Mouse (Mus musculus): ENCODE results near the gene Fads6.

Fads6 gene

DNA sequence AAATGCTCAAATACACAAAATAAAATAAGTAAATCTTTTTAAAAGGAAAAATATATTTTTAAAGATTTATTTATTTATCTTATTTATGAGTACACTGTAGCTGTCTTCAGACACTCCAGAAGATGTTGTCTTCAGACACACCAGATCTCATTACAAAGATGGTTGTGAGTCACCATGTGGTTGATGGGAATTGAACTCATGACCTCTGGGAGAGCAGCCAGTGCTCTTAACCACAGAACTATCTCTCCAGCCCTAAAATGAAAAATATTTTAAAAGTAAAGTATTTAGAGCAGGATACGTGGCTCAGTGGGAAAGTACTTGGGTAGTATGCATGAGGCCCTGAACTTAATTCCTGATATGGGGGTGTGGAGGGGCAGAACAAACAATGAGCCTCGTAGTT lies 3.9 kb upstream of the Fads6 start:
- DNase-seq (ENCODE audit: low read depth in 2 of 2, low spot score in 2 of 2) = no peak

DNA sequence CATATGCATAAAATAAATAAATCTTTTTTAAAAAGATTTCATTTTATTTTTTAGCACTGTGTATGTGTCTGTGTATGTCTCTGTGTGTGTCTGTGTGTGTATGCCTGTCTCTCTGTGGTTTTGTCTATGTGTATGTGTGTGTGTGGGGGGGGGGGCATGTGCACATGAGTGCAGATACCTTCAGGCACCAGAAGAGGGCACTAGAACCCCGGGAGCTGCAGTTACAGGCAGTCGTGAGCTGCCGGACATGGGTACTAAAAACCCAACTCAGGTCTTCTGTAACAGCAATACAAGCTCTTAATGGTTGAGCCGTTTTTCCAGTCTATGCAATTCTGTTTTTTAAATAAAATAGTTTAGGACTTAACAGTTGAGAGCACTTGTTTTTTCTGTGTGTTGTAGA lies 3.3 kb upstream of the Fads6 start:
- no peak for DNase-seq (ENCODE audit: low read depth in 2 of 2, low spot score in 2 of 2)

DNA sequence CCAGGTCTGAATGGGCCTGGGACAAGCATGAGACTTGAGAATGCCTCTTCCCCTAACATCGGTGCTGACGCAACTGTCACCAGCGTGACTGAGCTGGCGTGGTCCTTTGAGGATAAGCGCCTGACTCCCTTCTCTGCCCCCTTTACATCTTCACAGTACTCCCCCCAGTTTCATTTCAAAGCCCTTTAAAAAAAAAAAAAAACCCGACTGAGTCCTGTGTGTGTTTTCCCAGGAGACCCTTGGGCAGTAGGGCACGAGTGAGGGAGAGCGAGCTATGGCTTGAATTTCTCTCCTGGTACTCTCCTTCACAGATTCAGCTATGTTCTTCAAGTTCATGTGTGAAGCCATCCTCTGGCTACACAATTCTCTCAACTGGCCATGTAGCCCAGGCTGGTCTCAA lies 697 bp upstream of the Fads6 start:
- no peak for DNase-seq (ENCODE audit: low read depth in 2 of 2, low spot score in 2 of 2)

DNA sequence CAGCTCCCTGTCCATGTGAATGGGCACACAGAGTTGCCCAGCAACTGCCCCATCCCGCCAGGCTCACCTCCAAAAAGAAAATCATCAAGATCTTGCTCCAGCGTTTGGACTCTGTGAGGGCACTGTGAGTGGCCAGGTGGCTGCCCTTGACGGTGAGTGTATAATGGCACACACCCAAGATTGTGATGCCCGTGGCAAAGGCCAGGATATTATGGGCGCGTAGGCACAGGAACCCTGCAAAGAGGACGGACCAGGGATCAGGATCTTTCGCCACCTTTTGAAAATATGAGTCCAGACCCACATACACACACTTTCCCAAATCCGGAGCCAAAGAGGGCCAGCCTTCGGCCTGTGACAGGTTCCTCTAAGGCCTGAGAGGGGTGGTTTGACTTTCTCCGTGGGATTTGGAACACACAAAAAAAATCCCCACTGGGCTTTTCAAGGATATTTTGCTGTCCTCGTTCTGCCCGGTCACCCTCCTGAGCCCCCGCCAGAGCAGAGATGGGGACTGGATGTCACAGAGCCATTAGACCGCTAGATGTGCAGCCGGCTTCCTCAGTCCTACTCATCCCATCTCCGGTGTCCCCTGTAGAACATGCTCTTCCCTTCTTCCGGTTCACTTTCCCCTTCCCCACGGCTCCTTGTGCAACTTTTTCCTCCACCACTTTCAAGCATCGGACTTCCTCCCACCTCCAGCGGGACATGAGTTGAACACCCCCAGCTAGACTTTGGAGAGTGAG lies 822 bp downstream of the Fads6 start:
- DNase-seq (ENCODE audit: low read depth in 2 of 2, low spot score in 2 of 2) = no peak

DNA sequence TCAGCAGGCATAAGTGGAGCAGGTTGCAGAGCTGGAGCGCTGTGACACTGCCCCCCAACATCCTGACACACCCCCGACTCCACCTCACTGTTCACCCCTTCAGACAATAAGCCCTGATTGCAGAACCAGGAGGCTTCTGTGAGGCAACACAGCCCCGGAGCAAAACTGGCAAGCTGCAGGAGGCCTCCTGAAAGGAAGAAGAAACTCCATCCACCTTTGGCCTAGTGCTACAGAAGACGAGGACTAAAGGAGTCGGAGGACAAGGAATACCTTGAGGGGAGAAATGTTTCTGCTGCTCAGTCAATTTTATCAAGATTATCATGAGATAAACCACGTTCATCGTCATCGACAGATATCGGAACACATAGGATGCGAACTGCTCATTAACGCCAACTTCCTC lies 1.5 kb downstream of the Fads6 start:
- DNase-seq (ENCODE audit: low read depth in 2 of 2, low spot score in 2 of 2) = no peak

DNA sequence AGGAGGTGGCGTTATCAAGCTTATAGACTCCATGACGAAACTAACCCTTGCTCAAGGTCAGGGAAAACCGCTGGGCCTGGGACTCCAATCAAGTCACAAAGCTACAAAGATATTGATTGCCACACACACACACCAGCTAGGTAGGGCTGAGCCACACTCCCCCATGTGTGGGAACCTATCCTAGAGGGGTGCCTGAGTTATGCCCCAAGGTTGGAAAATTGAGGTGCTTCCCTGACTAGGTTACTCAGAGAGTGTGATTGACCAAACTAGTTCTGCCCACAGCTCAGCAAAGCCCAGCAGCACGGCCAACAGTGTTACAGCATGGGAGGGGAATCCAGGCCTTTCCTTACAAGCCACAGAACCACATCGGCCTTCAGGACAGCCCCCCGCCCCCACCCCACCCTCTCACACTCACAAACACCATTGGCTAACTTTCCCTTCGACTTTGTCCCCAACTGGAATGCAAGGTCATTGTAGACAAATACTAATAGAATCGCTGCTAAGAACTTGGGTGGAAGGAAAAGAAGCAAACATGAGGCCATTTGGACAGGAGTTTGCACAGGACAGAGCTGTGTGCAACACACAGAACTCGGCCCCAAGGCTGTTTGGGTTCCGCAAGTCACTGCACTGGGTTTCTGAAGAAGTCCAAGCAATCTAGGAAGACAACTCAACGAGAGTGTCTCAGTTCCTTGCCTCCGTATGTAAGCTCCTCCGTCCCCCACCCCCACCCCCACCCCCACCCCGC lies 4.7 kb downstream of the Fads6 start:
- DNase-seq (ENCODE audit: low read depth in 2 of 2, low spot score in 2 of 2) = no peak

DNA sequence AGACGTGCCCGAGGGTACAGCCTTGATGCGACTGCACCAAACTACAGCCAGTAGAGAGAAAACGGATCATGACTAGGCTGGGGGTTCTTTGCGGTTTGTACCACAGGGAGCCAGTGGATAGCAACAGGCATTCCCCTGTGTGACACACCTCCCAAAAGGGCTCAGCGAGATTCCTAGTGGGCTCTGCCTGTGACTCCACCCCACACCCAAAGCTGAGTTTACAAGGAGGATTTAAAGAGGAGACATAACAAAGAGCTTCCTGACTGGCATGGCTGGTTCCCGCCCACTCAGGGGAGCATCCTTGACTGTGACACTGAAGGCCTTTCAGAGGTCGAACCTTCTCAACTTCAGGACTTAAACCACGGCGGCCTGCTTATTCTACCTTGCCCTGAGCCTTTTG lies 6.0 kb downstream of the Fads6 start:
- DNase-seq (ENCODE audit: low read depth in 2 of 2, low spot score in 2 of 2) = no peak

- no peak for DNase-seq (ENCODE audit: low read depth in 2 of 2, low spot score in 2 of 2)
Observed at GRCm38 (mm10) chr11:115290919-115291318, 6.5 kb downstream of the Fads6 start.

GRCm38 (mm10) chr11:115290314-115290713 lies 7.1 kb downstream of the Fads6 start:
- no peak for DNase-seq (ENCODE audit: low read depth in 2 of 2, low spot score in 2 of 2)

GRCm38 (mm10) chr11:115289885-115290284 lies 7.6 kb downstream of the Fads6 start:
- no peak for DNase-seq (ENCODE audit: low read depth in 2 of 2, low spot score in 2 of 2)

DNA sequence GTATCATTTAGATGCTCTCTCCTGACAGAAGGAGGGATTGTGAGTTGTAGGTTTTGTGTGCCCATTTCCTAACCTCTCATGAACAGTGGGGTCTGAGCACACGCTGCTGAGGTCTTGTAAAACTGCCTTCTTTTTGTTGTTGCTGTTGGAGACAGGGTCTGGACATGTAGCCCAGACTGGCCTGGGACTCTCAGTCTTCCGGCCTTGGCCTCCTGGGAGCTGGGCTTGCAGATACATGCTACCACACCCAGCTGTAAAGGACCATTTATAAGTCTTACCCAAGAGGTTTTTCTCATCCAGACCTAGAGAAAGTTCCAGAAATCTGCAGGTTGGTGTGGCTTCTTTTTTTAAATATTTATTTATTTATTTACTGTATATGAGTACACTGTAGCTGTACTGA lies 9.2 kb downstream of the Fads6 start:
- no peak for DNase-seq (ENCODE audit: low read depth in 2 of 2, low spot score in 2 of 2)

GRCm38 (mm10) chr11:115287386-115287785 lies 10.1 kb downstream of the Fads6 start:
- DNase-seq (ENCODE audit: low read depth in 2 of 2, low spot score in 2 of 2) = no peak

DNA sequence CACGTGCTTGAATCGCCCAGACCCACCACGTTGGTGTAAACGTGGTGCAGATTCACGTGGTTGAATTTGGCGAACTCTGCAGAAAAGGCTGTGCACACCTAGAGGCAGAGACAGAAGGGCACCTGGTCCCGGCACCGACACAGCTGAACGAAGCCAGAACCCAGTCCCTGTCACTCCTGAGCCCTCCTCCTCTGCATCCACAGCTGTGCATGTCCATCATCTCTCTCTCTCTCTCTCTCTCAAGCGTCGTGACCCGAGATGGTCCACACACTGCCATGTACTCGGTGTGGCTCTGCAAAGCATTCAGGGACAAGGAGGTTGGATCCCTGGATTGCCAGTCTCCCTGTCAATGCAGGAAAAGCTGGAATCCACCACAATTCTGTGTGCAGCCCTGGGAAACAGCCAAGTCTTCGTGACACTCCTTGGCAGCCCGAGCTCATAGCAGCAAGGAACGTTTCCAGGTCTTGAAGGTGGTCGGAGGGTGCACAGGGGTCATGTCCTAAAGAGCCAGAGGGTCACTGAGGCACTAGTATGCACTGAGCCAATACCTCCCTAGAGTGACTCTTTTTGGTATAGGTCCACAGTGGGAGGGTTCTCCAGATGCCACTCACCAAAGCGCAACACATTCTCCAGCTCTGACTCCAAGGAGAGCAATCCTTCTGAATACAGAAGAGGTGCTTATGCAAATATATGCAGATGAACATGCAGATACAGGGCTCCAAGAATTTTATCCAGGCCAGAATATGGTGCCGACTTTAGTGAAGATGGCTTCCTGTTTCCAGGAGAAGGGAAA lies 11.1 kb downstream of the Fads6 start:
- no peak for DNase-seq (ENCODE audit: low read depth in 2 of 2, low spot score in 2 of 2)

GRCm38 (mm10) chr11:115285282-115285681 lies 12.2 kb downstream of the Fads6 start:
- no peak for DNase-seq (ENCODE audit: low read depth in 2 of 2, low spot score in 2 of 2)

DNA sequence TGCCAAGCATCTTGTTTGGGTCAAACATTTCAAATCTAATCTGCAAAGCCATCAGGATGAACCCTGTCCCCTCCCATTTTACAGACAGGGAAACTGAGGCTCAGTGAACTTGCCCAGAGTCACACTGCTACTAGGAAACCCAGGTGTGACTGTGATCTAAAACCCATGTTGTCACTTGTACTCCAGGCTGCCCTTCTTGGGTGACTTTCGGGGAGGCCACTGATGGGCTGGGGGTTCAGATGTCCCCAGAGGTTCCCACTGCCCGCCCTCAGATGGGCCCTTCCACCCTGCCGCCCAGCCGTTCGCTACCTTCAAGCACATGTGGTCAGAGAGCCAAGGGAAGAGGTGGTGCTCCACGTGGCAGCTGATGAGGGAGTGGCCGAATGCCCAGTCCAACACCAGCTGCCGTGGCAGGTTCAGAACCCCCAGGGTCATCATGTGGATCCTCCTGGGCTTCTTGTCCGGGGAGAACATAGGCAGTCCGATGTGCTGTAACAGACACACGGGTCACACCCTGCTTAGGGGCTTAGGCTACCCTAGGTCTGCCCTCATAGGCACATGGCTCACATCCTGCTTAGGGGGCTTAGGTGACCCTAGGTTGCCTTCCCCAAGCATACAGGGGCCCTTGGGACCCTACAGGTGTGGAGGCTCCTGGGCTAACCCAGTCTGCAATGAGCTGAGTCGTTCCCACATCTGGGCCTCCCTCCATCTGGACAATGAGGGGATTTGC lies 13.4 kb downstream of the Fads6 start:
- DNase-seq (ENCODE audit: low read depth in 2 of 2, low spot score in 2 of 2) = no peak

- DNase-seq (ENCODE audit: low read depth in 2 of 2, low spot score in 2 of 2) = no peak
Observed at GRCm38 (mm10) chr11:115283486-115283765, 14.0 kb downstream of the Fads6 start.

- DNase-seq (ENCODE audit: low read depth in 2 of 2, low spot score in 2 of 2) = no peak
Observed at GRCm38 (mm10) chr11:115282723-115283485, 14.6 kb downstream of the Fads6 start.

- no peak for DNase-seq (ENCODE audit: low read depth in 2 of 2, low spot score in 2 of 2)
Observed at GRCm38 (mm10) chr11:115282295-115282694, 15.2 kb downstream of the Fads6 start.

DNA sequence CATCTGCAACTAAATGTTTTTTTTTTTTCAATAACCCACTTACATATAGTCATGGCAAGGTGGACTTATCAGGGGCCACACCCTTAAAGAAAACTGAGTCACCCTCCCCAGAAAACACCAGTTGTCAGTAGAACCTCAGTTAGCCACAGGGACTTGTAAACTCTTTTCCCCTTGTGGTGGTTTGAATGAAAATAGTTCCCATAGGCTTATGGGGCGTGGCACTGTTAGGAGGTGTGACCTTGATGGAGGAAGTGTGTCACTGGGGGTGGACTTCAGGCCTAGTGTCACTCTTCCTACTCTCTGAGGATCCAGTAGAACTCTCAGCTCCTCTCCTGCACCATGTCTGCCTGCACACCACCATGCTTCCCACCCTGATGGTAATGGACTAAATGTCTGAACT lies 17.7 kb downstream of the Fads6 start:
- DNase-seq (ENCODE audit: low read depth in 2 of 2, low spot score in 2 of 2) = no peak

DNA sequence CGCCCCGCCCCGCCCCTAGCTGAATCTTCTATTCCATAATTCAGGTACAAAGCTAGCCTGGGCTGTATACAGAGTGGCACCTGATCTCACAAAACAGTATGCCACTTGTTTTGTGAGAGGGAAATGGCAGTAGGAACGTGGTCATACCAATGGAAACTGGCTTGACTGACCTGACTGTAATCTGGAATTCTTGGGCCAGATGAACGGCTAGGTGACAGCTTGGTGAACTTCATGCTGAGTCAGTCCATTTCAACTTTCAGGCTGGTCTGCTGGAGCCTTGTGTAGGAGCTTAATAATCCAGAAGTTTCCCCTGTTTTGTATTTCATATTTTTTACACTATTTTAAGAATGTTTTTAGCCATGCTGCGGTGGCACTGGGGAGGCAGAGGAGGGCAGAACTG lies 19.3 kb downstream of the Fads6 start:
- DNase-seq (ENCODE audit: low read depth in 2 of 2, low spot score in 2 of 2) = no peak

DNA sequence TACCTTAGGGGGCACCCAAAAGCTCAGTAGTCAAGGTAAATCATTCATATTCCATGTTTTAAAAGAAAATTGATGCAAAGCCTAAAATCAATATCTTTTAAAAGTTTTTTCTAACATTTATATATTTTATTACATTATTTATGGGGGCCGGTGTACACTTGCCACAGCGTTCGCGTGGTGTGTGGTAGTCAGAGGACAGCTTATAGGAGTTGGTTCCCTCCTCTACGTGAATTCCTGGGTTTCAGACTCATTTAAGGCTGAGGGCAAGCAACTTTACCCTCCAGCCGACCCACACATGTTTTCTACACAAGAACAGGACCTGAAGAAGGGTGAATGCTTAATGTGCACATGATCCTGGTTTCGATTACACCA lies 19.9 kb downstream of the Fads6 start:
- DNase-seq (ENCODE audit: low read depth in 2 of 2, low spot score in 2 of 2) = no peak
